Mouse (Mus musculus) kidney, postnatal 14 days (tissue): ENCODE results near the gene Creb3l1.

Experiments
- DNase-seq: peaks from one replicate; pipeline ENCODE4 v3.0.0; 2022; ENCODE audit warnings: mixed read lengths

The Creb3l1 gene

GRCm38 (mm10) chr2:91939303-91939935 is 84.9 kb downstream of the Creb3l1 start:
- DNase-seq, result no peak

- DNase-seq, result no peak
Measured at GRCm38 (mm10) chr2:91936154-91936553, 88.1 kb downstream of the Creb3l1 start.

GRCm38 (mm10) chr2:91934826-91935525 is 89.3 kb downstream of the Creb3l1 start:
- DNase-seq, result no peak

- no peak for DNase-seq
Measured at GRCm38 (mm10) chr2:91934016-91934415, 90.3 kb downstream of the Creb3l1 start.

- no peak for DNase-seq
Measured at GRCm38 (mm10) chr2:91933471-91933870, 90.8 kb downstream of the Creb3l1 start.

- no peak for DNase-seq
Measured at GRCm38 (mm10) chr2:91932737-91933350, 91.5 kb downstream of the Creb3l1 start.
